Mouse (Mus musculus): ENCODE measurements at regions not wholly inside any gene's neighbourhood (a gene's known extent, or its start where the extent isn't known, plus 50 kb on each side); places are given as distances from the start of the nearest gene placed in this dataset.

DNA sequence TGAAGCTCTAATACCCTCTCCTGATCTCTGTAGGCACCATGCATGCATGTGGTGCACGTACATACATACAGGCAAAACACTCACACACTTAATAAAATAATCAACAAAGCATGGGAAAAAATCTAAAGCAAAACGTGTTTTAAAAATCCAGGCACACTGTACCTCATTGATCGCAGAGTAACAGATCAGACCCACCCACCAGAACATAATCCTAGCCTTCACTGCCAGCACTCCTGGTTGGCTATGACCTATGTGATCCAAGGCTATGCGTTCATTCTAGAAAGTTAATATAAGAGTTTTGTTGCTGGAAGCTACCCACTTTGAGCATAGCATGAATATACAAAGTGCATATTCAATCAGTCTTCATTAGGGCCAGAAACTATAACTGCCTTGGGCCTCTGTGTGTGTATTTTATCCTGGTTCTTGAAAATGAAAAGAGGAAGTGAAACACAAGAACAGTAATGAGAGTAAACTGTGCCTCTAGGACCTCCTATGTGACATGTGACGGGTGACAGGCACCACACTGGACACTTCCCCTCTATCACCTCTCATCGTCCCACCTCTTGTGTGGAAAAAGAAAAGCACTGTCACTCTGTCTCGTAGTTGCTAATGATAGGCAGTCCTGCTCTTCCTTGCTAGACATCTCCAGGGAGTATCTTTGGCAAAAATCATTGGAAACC is 297.9 kb downstream of the Ipo11 start:
- no peak for ATAC-seq (ENCODE audit: low FRiP score)
- 87% methylated on average over 7 of the region's 7 CpGs for WGBS
- no peaks in the 10 kb centered on the region for H3K36me3 ChIP-seq (ENCODE audit: control insufficient read depth, insufficient read depth, low read length)
- H3K9ac ChIP-seq (ENCODE audit: low read depth, low read length), result no peak overlapping the region
- no peak for DNase-seq (ENCODE audit: low spot score)
- H3K4me2 ChIP-seq (replicated peaks; ENCODE audit: low read depth, low read length), result no peak overlapping the region
- H3K27ac ChIP-seq (ENCODE audit: low read depth, low read length), result no peak overlapping the region
- H3K27me3 ChIP-seq (ENCODE audit: control insufficient read depth, insufficient read depth, low read length), result no peaks in the 10 kb centered on the region
- H3K4me3 ChIP-seq (ENCODE audit: low read depth, low read length), result no peak overlapping the region
- H3K4me1 ChIP-seq (replicated peaks; ENCODE audit: control insufficient read depth, insufficient read depth, low read length), result no peaks in the 10 kb centered on the region
- H3K9me3 ChIP-seq (ENCODE audit: control insufficient read depth, low read length), result no peaks in the 10 kb centered on the region

DNA sequence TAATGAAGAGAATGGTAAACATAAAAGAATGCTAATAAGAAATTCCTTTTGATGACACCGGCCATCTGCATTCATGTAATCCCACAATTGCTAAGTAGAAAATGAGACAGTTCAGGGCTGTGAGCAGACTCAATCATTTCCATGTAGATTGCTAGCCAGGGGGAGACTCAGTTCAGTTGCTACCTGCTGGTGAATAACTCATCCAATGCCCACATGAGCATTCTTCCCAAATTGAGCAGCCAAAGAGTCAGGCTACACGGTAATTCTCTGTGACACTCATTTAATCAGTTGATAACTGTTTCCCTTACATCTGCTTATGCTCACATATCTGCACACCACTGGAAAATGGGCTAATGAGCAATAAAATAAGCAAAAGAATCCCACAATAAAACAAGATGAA is 345.0 kb downstream of the Ipo11 start:
- H3K9me3 ChIP-seq (ENCODE audit: control insufficient read depth, low read length), result no peaks in the 10 kb centered on the region
- no peak overlapping the region for H3K4me3 ChIP-seq (ENCODE audit: low read depth, low read length)
- no peak for ATAC-seq (ENCODE audit: low FRiP score)
- 85% methylated on average over 2 of the region's 2 CpGs for WGBS
- no peaks in the 10 kb centered on the region for H3K4me1 ChIP-seq (replicated peaks; ENCODE audit: control insufficient read depth, insufficient read depth, low read length)
- no peak overlapping the region for H3K27ac ChIP-seq (ENCODE audit: low read depth, low read length)
- H3K4me2 ChIP-seq (replicated peaks; ENCODE audit: low read depth, low read length), result no peak overlapping the region
- no peak overlapping the region for H3K9ac ChIP-seq (ENCODE audit: low read depth, low read length)
- no peak for DNase-seq (ENCODE audit: low spot score)
- H3K36me3 ChIP-seq (ENCODE audit: control insufficient read depth, insufficient read depth, low read length), result no peaks in the 10 kb centered on the region
- no peaks in the 10 kb centered on the region for H3K27me3 ChIP-seq (ENCODE audit: control insufficient read depth, insufficient read depth, low read length)

DNA sequence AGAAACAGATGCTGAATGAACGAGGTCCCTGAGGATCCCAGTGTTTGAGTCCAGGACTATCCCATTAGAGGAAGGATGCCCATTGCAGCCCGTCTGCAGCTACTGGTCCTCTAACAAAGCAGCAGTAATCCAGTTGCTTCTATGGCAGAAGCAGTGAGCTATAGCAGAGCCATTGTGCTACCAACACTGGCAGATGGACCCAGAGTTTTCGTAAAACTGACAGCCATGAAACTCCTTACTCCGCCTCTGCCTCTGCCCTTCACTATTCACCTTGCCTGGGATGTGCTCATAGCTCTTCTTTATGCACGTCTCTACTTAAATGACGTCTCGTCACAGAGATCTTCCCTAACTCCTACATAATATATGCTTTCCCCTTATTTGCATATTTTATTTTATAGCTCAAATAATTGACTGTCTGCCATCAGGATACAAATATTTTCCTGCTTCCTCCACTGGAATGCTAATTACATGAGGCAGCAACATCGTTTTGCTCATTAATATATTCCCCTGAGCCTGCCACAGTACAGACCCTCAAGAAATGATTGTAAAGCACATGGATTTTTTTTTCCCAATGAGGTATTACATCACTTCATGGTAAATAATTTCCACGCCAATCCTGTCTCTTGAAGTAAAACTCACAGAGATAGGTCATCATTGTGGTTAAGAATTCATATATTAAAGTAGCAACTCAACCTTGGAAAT is 368.9 kb downstream of the Ipo11 start:
- Histone ChIP-seq H3K4me1 (replicated peaks; ENCODE audit: control insufficient read depth, insufficient read depth, low read length) (no peaks in the 10 kb centered on the region), H3K36me3 (ENCODE audit: control insufficient read depth, insufficient read depth, low read length) (no peaks in the 10 kb centered on the region), H3K27me3 (ENCODE audit: control insufficient read depth, insufficient read depth, low read length) (no peaks in the 10 kb centered on the region), H3K9ac (ENCODE audit: low read depth, low read length) (no peak overlapping the region), H3K4me2 (replicated peaks; ENCODE audit: low read depth, low read length) (no peak overlapping the region), H3K4me3 (ENCODE audit: low read depth, low read length) (no peak overlapping the region), H3K27ac (ENCODE audit: low read depth, low read length) (no peak overlapping the region), H3K9me3 (ENCODE audit: control insufficient read depth, low read length) (no peaks in the 10 kb centered on the region)
- ATAC-seq (ENCODE audit: low FRiP score) (0 out of 2 replicates have a peak, but pooled peaks have one; percentile 41), DNase-seq (ENCODE audit: low spot score) (no peak)
- 76% methylated on average over 9 of the region's 9 CpGs for WGBS

DNA sequence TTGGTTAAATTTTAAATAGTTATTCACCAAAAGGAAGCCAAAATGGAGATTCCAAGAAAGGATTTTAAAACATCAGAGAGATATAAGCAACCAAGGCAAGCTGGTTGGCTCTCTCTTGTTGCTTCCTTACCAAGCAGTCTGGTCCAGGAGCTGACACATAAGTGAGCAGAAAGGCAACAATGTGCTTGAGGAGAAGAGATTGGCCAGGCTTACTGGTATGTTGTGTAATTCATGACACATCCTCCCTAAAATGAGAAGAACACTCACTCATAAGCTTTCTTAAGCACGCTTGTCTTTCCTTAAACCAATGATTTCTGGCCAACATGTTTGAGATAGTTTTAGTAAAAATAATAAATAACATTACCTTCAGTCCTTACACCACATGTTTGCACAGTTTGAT is 374.2 kb downstream of the Ipo11 start:
- H3K9me3 ChIP-seq (ENCODE audit: control insufficient read depth, low read length), result no peaks in the 10 kb centered on the region
- ATAC-seq (ENCODE audit: low FRiP score) (no peak), DNase-seq (ENCODE audit: low spot score) (no peak)
- H3K9ac ChIP-seq (ENCODE audit: low read depth, low read length), result no peak overlapping the region
- no peak overlapping the region for H3K4me3 ChIP-seq (ENCODE audit: low read depth, low read length)
- H3K27ac ChIP-seq (ENCODE audit: low read depth, low read length), result no peak overlapping the region
- no peaks in the 10 kb centered on the region for H3K27me3 ChIP-seq (ENCODE audit: control insufficient read depth, insufficient read depth, low read length)
- no peak overlapping the region for H3K4me2 ChIP-seq (replicated peaks; ENCODE audit: low read depth, low read length)
- H3K36me3 ChIP-seq (ENCODE audit: control insufficient read depth, insufficient read depth, low read length), result no peaks in the 10 kb centered on the region
- 86% methylated on average over 1 of the region's 1 CpGs for WGBS
- no peaks in the 10 kb centered on the region for H3K4me1 ChIP-seq (replicated peaks; ENCODE audit: control insufficient read depth, insufficient read depth, low read length)

DNA sequence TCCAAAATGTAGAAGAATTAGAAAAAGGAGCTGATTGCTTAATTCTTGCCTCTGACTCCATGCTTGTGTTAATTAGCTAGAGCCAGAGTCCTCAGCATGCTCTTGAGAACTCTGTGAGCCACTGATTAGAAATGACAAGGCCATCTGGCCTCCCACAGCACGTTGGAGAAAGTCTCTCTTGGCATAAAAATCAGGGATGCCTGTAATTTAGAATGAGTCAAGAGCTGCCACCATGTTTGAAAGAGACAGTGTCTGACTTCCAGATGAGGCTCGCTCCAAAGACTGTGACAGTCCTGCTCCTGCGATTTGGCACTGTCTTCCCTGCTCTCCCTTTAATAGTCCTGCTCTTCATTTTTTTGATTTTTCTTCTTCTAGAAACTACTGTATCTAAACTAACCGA is 374.6 kb downstream of the Ipo11 start:
- H3K27me3 ChIP-seq (ENCODE audit: control insufficient read depth, insufficient read depth, low read length), result no peaks in the 10 kb centered on the region
- H3K4me2 ChIP-seq (replicated peaks; ENCODE audit: low read depth, low read length), result no peak overlapping the region
- no peaks in the 10 kb centered on the region for H3K36me3 ChIP-seq (ENCODE audit: control insufficient read depth, insufficient read depth, low read length)
- H3K9me3 ChIP-seq (ENCODE audit: control insufficient read depth, low read length), result no peaks in the 10 kb centered on the region
- ATAC-seq (ENCODE audit: low FRiP score) (no peak), DNase-seq (ENCODE audit: low spot score) (no peak)
- no peak overlapping the region for H3K4me3 ChIP-seq (ENCODE audit: low read depth, low read length)
- 72% methylated on average over 4 of the region's 4 CpGs for WGBS
- no peak overlapping the region for H3K27ac ChIP-seq (ENCODE audit: low read depth, low read length)
- H3K4me1 ChIP-seq (replicated peaks; ENCODE audit: control insufficient read depth, insufficient read depth, low read length), result no peaks in the 10 kb centered on the region
- no peak overlapping the region for H3K9ac ChIP-seq (ENCODE audit: low read depth, low read length)

DNA sequence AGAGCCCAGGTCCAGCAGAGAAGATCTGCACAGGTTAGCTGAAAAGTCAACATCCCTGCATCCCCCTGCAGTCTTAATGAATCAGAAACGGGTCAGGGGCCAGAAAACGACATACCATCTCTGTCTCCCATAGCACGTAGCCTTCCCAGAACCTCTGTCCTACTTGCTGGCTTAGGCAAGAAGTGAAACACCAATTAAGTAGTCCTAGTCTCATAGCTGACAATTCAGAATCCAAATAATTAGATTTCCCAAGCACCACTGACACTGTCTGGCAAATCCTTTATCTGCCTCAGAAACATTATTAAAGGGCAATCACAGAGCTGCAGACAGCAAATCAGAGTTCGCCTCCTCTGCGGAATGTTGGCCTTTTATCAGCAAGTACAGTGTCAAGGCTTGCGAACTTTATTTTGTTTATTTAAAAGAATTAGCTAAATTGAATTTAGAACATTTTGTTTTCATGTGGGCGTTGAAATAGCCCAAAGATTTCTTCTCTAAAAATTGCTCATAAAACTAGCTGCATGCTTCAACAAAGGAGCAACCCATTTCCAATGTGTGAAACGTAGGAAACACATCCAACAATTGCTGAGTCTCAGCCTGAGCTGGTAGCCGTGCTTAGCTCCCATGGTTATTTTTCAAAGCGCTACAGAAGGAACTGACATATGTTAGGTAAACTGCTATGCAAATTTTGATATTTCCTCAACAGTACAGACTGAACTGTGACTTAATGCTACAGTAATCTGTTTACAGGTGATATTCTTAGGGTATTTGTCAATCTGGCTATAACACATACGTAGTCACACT is 411.2 kb downstream of the Ipo11 start:
- Histone ChIP-seq H3K27ac (ENCODE audit: low read depth, low read length) (no peak overlapping the region), H3K4me2 (replicated peaks; ENCODE audit: low read depth, low read length) (no peak overlapping the region), H3K9me3 (ENCODE audit: control insufficient read depth, low read length) (no peaks in the 10 kb centered on the region), H3K9ac (ENCODE audit: low read depth, low read length) (no peak overlapping the region), H3K27me3 (ENCODE audit: control insufficient read depth, insufficient read depth, low read length) (no peaks in the 10 kb centered on the region), H3K4me1 (replicated peaks; ENCODE audit: control insufficient read depth, insufficient read depth, low read length) (no peaks in the 10 kb centered on the region), H3K4me3 (ENCODE audit: low read depth, low read length) (no peak overlapping the region), H3K36me3 (ENCODE audit: control insufficient read depth, insufficient read depth, low read length) (no peaks in the 10 kb centered on the region)
- WGBS, result 86% methylated on average over 11 of the region's 11 CpGs
- DNase-seq (ENCODE audit: low spot score) (no peak), ATAC-seq (ENCODE audit: low FRiP score) (no peak)

DNA sequence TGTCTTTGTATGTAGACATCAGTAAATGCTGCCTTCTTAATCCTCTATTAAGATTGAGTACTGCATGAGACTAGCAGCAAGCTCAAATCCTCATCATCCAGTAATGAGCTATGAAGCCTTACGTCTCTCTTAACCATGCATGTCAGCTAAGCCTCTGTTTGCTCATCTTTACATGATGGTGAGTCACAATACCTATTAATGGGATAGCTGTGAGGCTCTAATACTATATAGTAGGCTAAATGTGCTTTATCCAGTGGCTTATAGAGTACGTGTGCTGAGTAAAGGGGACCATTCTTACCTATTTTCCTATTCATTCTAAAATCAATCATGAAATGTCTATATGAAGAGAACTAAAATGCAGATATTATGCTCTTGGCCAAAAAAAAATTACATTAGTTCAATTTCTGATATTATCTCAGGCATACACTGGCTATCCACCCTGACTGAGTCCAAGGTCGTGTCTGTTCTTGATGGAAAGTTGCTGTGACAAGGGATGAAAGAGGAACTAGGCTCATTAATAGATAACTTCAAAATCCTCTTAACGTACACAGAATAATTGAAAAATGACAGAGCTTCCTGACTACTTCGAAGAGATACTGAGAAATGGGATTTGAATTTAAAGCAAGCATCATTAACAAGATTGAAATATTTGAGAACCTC is 422.1 kb downstream of the Ipo11 start:
- Histone ChIP-seq H3K36me3 (ENCODE audit: control insufficient read depth, insufficient read depth, low read length) (no peaks in the 10 kb centered on the region), H3K9ac (ENCODE audit: low read depth, low read length) (no peak overlapping the region), H3K27ac (ENCODE audit: low read depth, low read length) (no peak overlapping the region), H3K4me3 (ENCODE audit: low read depth, low read length) (no peak overlapping the region), H3K27me3 (ENCODE audit: control insufficient read depth, insufficient read depth, low read length) (no peaks in the 10 kb centered on the region), H3K9me3 (ENCODE audit: control insufficient read depth, low read length) (no peaks in the 10 kb centered on the region), H3K4me2 (replicated peaks; ENCODE audit: low read depth, low read length) (no peak overlapping the region), H3K4me1 (replicated peaks; ENCODE audit: control insufficient read depth, insufficient read depth, low read length) (no peaks in the 10 kb centered on the region)
- DNase-seq (ENCODE audit: low spot score) (no peak), ATAC-seq (ENCODE audit: low FRiP score) (no peak)
- WGBS, result 84% methylated on average over 5 of the region's 5 CpGs

DNA sequence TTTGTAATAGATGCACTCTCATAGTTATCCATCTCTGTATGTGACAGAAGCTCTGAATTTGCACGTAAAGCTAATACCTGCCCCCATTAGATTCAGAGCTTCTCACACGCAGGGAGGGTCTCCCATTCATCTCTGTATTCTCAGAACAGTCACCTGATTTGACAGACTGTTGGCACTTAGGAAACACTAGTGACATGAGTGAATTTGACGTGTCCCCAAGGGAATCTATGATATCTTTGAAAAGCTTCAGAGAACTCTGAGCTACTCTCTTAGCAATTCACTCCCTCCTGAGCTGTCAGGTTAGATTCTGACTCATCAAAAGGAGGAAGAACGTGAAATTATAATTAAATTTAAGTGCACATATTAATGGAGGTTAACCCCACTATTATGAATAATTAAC is 423.1 kb downstream of the Ipo11 start:
- Histone ChIP-seq H3K27ac (ENCODE audit: low read depth, low read length) (no peak overlapping the region), H3K4me1 (replicated peaks; ENCODE audit: control insufficient read depth, insufficient read depth, low read length) (no peaks in the 10 kb centered on the region), H3K36me3 (ENCODE audit: control insufficient read depth, insufficient read depth, low read length) (no peaks in the 10 kb centered on the region), H3K9me3 (ENCODE audit: control insufficient read depth, low read length) (no peaks in the 10 kb centered on the region), H3K4me2 (replicated peaks; ENCODE audit: low read depth, low read length) (no peak overlapping the region), H3K27me3 (ENCODE audit: control insufficient read depth, insufficient read depth, low read length) (no peaks in the 10 kb centered on the region), H3K9ac (ENCODE audit: low read depth, low read length) (no peak overlapping the region), H3K4me3 (ENCODE audit: low read depth, low read length) (no peak overlapping the region)
- 76% methylated on average over 4 of the region's 4 CpGs for WGBS
- DNase-seq (ENCODE audit: low spot score) (no peak), ATAC-seq (ENCODE audit: low FRiP score) (no peak)

All from hindbrain, embryonic 11.5 days (tissue).